Mouse (Mus musculus) left cerebral cortex, adult 8-10 months (tissue): Measurements from ENCODE around the gene Draxin. TPM values are rescaled to one million over a fixed set of nuclear protein-coding genes. Genes with fewer than 3 reads are reported as not detected.
"Not testable (repeated sequence)": the region's sequence is repeated elsewhere in the genome, so short reads cannot be mapped to it uniquely, and the experiment has no call there.

Source experiments
- DNase-seq, 2 experiments: peaks; one replicate each; pipeline ENCODE4 v3.0.0; 2022; ENCODE audit warnings: low spot score in 2 of 2
- total RNA-seq, 4 experiments: library from RNA; stranded (reverse); gene quantifications; 2 replicates each; pipeline ENCODE4 v1.2.4; 2022

Gene Draxin
- total RNA-seq, 4 experiments from 2014 or later, result 0.23 to 0.38 (median 0.30) TPM

DNA sequence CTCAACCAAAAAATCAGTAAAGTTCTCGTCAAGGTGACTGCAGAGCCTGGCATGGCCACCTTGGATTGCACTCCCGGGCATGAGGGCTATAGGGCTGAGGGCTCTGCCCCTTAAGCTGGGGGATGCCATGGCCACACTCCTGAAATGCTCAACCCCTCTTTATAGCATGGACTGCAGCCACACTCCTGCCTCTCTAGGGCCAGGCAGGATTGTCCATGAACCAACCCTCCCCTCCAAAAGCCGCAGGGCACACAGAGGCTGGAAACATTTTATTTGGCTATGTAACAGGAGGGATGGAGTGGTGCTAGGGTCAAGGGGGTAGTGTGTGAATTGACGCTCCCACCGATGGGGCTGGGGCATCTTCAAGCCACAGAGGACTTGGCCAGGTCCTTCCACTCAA, 22.0 kb upstream of the Draxin start:
- DNase-seq, result no peak

DNA sequence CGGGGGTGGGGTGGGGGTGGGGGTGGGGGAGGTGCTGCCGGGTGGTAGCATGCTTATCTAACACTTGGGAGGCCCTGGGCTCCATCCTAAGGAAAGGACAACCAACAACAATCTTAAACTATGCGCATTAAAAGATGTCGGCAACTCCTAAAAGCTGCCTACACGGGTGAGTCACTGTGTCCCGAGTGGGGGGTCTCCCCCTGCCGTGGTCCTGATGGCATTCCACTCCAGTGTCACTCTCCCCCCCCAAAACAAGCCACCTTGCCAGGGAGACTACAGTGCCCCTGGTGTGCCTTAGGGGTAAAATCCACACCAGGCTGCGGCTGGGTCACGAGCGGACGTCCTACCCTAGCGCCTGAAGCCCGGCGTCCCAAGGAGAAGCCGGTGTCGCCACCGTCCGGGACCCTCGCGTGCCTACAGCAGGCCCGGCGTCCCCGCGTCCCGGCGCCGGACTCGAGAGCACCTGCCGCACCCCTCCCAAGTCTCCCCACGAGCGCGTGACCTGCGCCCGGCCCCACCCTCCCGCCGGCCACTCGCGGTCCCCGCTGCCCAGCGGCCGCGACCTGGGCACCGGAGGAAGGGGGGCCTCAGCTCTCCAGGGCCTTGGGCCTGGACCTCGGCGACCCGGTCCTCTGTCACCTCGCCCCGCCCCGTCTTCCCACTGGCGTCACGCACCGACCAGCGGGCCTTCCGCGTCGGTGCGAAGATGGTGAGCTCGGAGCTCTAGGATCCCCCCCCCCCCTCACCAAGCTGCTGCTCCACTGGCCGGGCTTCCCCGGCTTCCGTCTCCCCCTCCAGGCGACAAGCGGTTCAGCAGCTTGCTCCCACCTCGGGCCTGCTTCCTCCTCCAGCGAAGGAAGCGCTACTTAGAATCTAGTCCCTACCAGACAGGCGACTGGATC, 21.0 kb upstream of the Draxin start, which contains the start of gene Fbxo6:
Gene Fbxo6, minus strand, starts transcription at position 874 of the 902 bp plus-strand sequence.
- DNase-seq, result peak; percentile 69 to 87

DNA sequence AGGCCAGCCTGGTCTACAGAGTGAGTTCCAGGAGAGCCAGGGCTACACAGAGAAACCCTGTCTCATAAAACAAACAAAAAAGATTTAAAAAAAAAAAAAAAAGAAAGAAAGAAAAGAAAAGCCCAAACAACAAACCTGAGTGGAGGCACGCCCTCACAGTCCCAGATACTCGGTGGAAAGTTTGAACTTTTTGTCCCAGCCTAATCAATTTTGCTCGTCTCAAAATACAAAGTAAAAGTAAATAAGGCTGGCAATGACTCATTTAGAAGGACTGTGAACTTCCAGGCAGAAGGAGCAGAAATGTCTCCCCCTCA, 20.4 kb upstream of the Draxin start:
- DNase-seq, result no peak

DNA sequence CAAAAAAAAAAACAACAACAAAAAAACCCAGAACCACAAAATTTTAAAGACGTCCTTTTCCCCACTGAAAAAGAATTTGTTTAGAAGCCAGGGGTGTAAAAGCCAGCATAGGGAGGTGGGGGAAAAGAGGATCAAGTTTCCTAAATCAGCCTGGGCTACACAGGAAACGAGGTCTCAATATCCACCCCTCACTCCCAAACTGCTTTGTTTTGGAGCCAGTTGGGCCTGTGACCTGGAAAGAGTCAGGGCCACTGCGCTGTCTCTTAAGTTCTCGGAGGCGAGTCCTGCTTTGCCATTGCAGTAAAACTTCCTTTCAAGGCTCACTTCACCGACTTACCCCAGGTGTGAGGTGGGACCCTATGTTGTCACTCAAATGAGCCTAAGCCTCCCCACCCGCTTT, 19.7 kb upstream of the Draxin start:
- DNase-seq, result no peak

DNA sequence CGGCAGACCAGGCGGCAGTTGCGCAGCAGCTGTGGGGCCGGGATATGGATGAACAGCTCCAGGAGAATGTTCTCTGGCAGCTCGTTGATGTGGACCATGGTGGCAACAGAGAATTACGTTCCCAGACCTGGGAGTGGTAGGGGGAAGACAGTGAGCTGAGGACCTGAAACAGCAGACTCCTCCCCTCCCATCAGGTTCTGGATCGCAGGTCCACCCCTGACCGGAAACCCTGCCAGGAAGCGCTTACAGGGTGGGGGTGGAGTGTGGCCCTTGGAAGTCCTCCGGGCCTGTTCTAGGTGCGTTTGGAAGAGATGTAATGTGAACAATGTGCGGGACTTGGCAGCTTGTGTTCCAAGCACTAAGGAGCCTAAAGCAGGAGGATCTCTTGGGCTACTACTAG, 19.0 kb upstream of the Draxin start:
- DNase-seq, result no peak

- no peak for DNase-seq
Observed at GRCm38 (mm10) chr4:148147714-148148113, 17.2 kb upstream of the Draxin start.

DNA sequence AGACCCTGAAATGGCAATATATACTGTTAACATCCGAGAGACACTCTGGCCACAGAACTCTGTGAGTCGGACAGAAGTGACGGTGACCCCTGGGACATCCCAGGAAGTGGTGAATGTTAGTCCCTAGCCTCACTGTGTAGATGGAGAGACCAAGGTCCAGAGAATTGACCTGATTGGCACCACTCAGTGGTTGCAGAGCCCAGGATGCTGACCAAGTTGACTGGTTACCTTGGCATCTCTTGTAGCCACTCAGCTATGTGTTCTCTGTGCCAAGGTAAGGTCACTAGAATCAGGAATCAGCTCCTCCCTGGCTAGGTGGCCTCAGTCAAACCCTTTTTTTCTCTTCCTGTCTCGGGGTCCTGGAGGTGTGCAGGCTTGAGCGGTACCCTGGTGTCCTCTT, 13.2 kb upstream of the Draxin start:
- DNase-seq, result no peak

DNA sequence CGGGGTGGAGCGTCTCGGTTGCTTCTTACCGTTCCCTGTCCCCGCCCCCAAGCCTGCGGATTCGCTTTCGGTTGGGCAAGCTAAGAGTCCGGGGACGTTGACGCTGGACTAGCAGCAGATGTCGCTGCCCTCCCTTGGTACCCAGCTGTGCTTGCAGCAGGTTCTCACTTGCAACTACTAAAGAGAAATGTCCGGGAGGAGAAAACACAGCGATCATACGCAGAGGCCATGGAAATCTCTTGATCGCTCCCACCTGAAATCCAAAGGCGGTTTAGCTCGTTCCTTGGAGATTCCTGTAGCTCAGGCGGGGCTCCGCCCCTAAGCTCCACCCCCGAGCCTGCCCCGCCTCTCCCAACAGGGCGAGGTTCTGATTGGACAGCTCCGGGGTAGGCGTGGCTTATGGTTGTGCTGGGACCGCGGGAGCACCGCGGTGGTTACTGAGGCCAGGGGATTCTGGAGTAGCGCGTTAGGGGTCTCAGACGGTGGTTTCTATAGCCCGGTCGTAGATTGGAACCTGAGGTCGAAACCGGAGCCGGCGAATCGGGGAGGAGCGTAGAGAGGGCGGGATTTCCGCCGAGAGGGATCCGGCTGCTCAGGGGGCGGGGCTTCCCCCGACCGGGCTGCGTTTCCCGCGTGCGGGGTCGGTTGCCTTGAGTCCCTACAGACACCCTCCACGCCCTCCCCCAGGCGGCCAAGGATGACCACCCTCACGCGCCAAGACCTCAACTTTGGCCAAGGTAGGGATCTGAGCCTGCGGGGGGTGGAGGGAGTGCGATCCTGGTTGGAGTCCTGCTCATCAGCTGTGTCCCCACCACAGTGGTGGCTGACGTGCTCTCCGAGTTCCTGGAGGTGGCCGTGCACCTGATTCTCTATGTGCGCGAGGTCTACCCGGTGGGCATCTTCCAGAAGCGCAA, 9.9 kb upstream of the Draxin start:
- DNase-seq, result peak; percentile 89 to 97

- DNase-seq, result no peak
Observed at GRCm38 (mm10) chr4:148139767-148140097, 9.2 kb upstream of the Draxin start.

GRCm38 (mm10) chr4:148137503-148137902, 7.0 kb upstream of the Draxin start:
- no peak for DNase-seq

GRCm38 (mm10) chr4:148134988-148135387, 4.5 kb upstream of the Draxin start:
- no peak for DNase-seq

GRCm38 (mm10) chr4:148131497-148132081, 1.1 kb upstream of the Draxin start:
- no peak for DNase-seq

GRCm38 (mm10) chr4:148130133-148130532, 365 bp downstream of the Draxin start, which contains the start of gene Mad2l2:
Mad2l2 (plus strand) TSS chr4:148130384.
- DNase-seq, result no peak

DNA sequence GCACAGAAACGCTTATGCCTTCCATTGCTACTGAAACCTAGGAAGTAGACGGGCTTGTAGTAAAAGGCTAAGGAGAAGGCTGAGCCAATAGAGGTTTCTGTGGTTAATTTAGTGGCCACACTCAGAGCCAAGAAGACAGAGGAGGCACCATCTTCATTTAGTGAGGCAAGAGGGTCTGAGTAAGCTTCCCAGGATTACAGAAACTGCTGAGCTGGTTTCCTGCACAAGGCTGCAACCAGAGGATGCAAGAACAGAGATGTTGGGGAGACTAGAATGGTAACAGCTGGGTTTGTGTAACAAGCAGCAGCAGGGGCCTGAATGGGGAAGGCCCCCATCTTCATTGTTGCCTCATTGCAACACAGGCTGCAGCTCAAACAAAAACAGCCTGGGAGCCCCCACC, 1.8 kb downstream of the Draxin start:
- no peak for DNase-seq

DNA sequence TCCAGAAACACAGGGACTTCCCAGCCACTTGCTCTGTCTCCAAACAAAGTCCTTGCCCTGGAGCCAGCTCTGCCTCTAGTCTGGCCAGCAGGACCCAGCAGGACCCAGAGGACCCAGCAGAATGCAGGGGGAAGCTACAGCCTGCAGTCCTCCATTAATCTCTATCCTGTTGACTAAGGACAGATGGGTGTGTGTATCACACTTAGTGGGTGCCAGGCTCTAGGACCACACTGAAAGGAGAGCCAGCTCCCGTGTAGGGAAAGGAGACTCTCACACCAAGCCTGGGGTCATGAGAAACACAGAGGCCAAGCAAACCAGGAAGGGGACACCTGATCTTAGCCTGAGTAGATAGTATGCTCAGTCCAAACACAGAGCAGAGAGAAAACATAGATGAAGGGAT, 2.3 kb downstream of the Draxin start:
- DNase-seq, result no peak

- no peak for DNase-seq
Observed at GRCm38 (mm10) chr4:148122694-148123066, 7.8 kb downstream of the Draxin start.

GRCm38 (mm10) chr4:148121982-148122693, 8.4 kb downstream of the Draxin start:
- DNase-seq, result no peak

DNA sequence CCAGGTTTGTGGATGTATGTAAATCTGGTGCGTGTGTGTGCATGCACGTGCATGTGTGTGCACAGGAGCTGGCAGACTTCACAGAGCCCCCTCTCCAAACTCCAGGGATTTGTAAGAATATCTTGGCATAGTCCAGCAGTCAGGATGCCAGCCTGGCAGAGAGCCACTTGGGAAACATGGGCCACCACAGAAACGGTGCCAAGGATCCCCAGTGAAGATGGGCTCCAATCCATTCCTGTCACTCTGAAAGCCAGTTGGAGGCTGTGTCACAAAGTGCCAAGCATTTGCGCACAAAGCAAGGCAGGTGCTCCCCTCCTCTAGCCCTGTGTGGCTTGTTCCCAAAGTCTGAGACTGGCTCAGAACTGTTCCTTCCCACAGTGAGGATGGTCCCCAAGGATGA, 9.1 kb downstream of the Draxin start:
- DNase-seq, result no peak

- no peak for DNase-seq
Observed at GRCm38 (mm10) chr4:148120555-148120954, 9.9 kb downstream of the Draxin start.

- not testable (repeated sequence) for DNase-seq
Observed at GRCm38 (mm10) chr4:148119578-148119977, 10.9 kb downstream of the Draxin start.

- DNase-seq, result no peak
Observed at GRCm38 (mm10) chr4:148117392-148117791, 13.1 kb downstream of the Draxin start.
